In the genomic region with DNA sequence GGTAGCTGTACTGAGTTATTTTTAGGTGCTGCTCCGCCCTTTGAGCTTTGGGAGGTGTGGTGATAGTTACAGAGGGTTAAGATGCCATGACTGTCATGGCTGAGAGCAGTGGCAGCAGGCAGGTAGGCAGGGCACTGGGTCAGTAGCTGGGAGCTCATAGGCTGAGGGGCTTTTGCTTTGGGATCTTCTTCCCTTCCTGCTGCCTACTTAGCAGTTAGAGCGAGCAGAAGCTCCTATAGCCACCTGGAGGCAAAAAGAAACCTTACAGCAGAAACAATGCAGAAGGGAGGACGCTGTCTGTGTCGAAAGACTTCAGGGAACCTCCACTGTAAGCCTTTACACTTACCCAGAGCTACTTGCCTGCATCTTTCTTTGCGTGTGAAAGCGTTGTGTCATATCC, we compare ENCODE assay signal across 21 mouse cellular contexts. TPM values are rescaled to one million over a fixed set of nuclear protein-coding genes. Genes with fewer than 3 reads are reported as not detected.
DNase-seq lines count a peak whose midpoint lies in the region; ATAC-seq and TF ChIP-seq lines count a peak whose summit lies in the region.
"Had no signal": no experiment of that assay in that cellular context is flagged by ENCODE, and none has a peak within 500 bp of the region (broad histone marks: within the 10 kb centered on the region; RNA-seq: fewer than 3 reads in every experiment).

No protein-coding gene starts in this region.

- H3K4me1 ChIP-seq in midbrain, postnatal 0 days (ENCODE audit: insufficient read depth, low read length): no peaks in the 10 kb centered on the region
- no peaks in the 10 kb centered on the region for H3K4me1 ChIP-seq in midbrain, embryonic 15.5 days
- no peaks in the 10 kb centered on the region; the same call in 1 of the 2 replicates for H3K4me1 ChIP-seq in liver, embryonic 11.5 days (replicated peaks; ENCODE audit: control insufficient read depth, insufficient read depth, low read length)
- H3K4me1 ChIP-seq: embryonic facial prominence, embryonic 12.5 days; midbrain, embryonic 12.5 days had no signal

- DNase-seq in frontal cortex, postnatal 10 days (ENCODE audit: low spot score in 2 of 2): no peak
- DNase-seq in midbrain, postnatal 0 days (ENCODE audit: low spot score): peak; percentile 9
- no peak for DNase-seq in Muller cell, postnatal 12 days (ENCODE audit: inconsistent ontology term)
- DNase-seq in liver, embryonic 11.5 days (ENCODE audit: low spot score): no peak
- DNase-seq: adrenal gland, adult 8-10 months; cerebellum, adult 9-11 months; heart, adult 18-20 months; kidney, adult 8-10 months; layer of hippocampus, adult 9-11 months; liver, embryonic 13.5 days; lung, embryonic 14.5 days; lung, postnatal 36 days; right cerebral cortex, postnatal 25 days had no signal

- WGBS in midbrain, postnatal 0 days: 47% methylated on average over 6 of the region's 6 CpGs
- WGBS in midbrain, embryonic 15.5 days: 58% methylated on average over 6 of the region's 6 CpGs
- WGBS in liver, embryonic 11.5 days: 34% methylated on average over 6 of the region's 6 CpGs

- no peaks in the 10 kb centered on the region for H3K36me3 ChIP-seq in midbrain, postnatal 0 days (ENCODE audit: insufficient read depth, low read length)
- no peaks in the 10 kb centered on the region for H3K36me3 ChIP-seq in midbrain, embryonic 15.5 days (replicated peaks)
- H3K36me3 ChIP-seq in liver, embryonic 11.5 days (ENCODE audit: control insufficient read depth, insufficient read depth, low read length): no peaks in the 10 kb centered on the region
- H3K36me3 ChIP-seq: embryonic facial prominence, embryonic 12.5 days; heart, embryonic 15.5 days; limb, embryonic 12.5 days; liver, embryonic 13.5 days; midbrain, embryonic 12.5 days had no signal

- H3K27me3 ChIP-seq in midbrain, postnatal 0 days (ENCODE audit: insufficient read depth, low read length): no peaks in the 10 kb centered on the region
- H3K27me3 ChIP-seq in midbrain, embryonic 15.5 days (replicated peaks): no peaks in the 10 kb centered on the region
- no peaks in the 10 kb centered on the region for H3K27me3 ChIP-seq in liver, embryonic 11.5 days (replicated peaks; ENCODE audit: control insufficient read depth, insufficient read depth, low read length)
- H3K27me3 ChIP-seq: embryonic facial prominence, embryonic 12.5 days; heart, embryonic 15.5 days; limb, embryonic 12.5 days; liver, embryonic 13.5 days; midbrain, embryonic 12.5 days had no signal

- H3K9me3 ChIP-seq in midbrain, postnatal 0 days (ENCODE audit: low read length): no peaks in the 10 kb centered on the region
- H3K9me3 ChIP-seq in midbrain, embryonic 15.5 days: no peaks in the 10 kb centered on the region
- no peaks in the 10 kb centered on the region for H3K9me3 ChIP-seq in liver, embryonic 11.5 days (ENCODE audit: control insufficient read depth, low read length)
- H3K9me3 ChIP-seq: embryonic facial prominence, embryonic 12.5 days; heart, embryonic 15.5 days; limb, embryonic 12.5 days; liver, embryonic 13.5 days; midbrain, embryonic 12.5 days had no signal

- no peak overlapping the region for H3K4me2 ChIP-seq in midbrain, postnatal 0 days (ENCODE audit: low read depth, low read length, poor library complexity, severe bottlenecking)
- no peak overlapping the region for H3K4me2 ChIP-seq in midbrain, embryonic 15.5 days
- H3K4me2 ChIP-seq in liver, embryonic 11.5 days: no peak overlapping the region
- H3K4me2 ChIP-seq: embryonic facial prominence, embryonic 12.5 days; heart, embryonic 15.5 days; limb, embryonic 12.5 days; liver, embryonic 13.5 days; lung, embryonic 14.5 days; midbrain, embryonic 12.5 days had no signal

- no peak overlapping the region for H3K4me3 ChIP-seq in midbrain, postnatal 0 days (ENCODE audit: low read depth, low read length)
- no peak overlapping the region for H3K4me3 ChIP-seq in midbrain, embryonic 15.5 days
- H3K4me3 ChIP-seq in liver, embryonic 11.5 days (ENCODE audit: low read depth, low read length): no peak overlapping the region
- H3K4me3 ChIP-seq: embryonic facial prominence, embryonic 12.5 days; heart, embryonic 15.5 days; limb, embryonic 12.5 days; liver, embryonic 13.5 days; midbrain, embryonic 12.5 days had no signal

- no peak overlapping the region for H3K9ac ChIP-seq in midbrain, postnatal 0 days (replicated peaks; ENCODE audit: low read length, poor library complexity, severe bottlenecking)
- H3K9ac ChIP-seq in midbrain, embryonic 15.5 days: no peak overlapping the region
- no peak overlapping the region for H3K9ac ChIP-seq in liver, embryonic 11.5 days (ENCODE audit: low read depth, low read length)
- H3K9ac ChIP-seq: embryonic facial prominence, embryonic 12.5 days; heart, embryonic 15.5 days; limb, embryonic 12.5 days; liver, embryonic 13.5 days; lung, embryonic 14.5 days; midbrain, embryonic 12.5 days had no signal

- peak; percentile 47; the same call in 1 of the 2 replicates for ATAC-seq in frontal cortex, adult (ENCODE audit: low TSS enrichment)
- ATAC-seq in midbrain, postnatal 0 days (ENCODE audit: low FRiP score): peak; percentile 31; the same call in 1 of the 2 replicates
- no peak for ATAC-seq in midbrain, embryonic 15.5 days (replicated peaks)
- ATAC-seq in megakaryocyte-erythroid progenitor cell, adult 5-6 weeks (replicated peaks; ENCODE audit: low FRiP score, low TSS enrichment, poor library complexity, severe bottlenecking): 0 out of 2 replicates have a peak, but pooled peaks have one; percentile 18
- no peak for ATAC-seq in liver, embryonic 11.5 days (replicated peaks; ENCODE audit: low FRiP score)
- ATAC-seq: forebrain, embryonic 16.5 days had no signal

- H3K27ac ChIP-seq in midbrain, postnatal 0 days (ENCODE audit: low read depth, low read length): no peak overlapping the region
- H3K27ac ChIP-seq in midbrain, embryonic 15.5 days: no peak overlapping the region
- no peak overlapping the region for H3K27ac ChIP-seq in liver, embryonic 11.5 days (ENCODE audit: low read depth, low read length)
- H3K27ac ChIP-seq: embryonic facial prominence, embryonic 12.5 days; heart, embryonic 15.5 days; limb, embryonic 12.5 days; liver, embryonic 13.5 days; midbrain, embryonic 12.5 days had no signal

- TF ChIP-seq CTCF in midbrain, postnatal 0 days (IDR thresholded peaks at IDR 0.05): peak; percentile 41; the same call in 1 of the 2 replicates

RNA-seq across cellular contexts. Expression of a gene that starts 11.5 kb away (rescaled TPM):
- 24.6 and 28.1 TPM in 2 replicates for total RNA-seq in midbrain, postnatal 0 days (2014; rRNA removed)
- 2.8 TPM in 2 replicates for polyA plus RNA-seq in midbrain, postnatal 0 days (2015; fragmentation: Nextera tagmentation; extraction: Ambion mirVana)
- polyA plus RNA-seq in midbrain, embryonic 15.5 days (2015; fragmentation: Nextera tagmentation; extraction: Ambion mirVana): 3.9 and 4.0 TPM in 2 replicates
- total RNA-seq in megakaryocyte-erythroid progenitor cell, adult 5-6 weeks (2014; fragmentation: Nextera tagmentation): 39.5 and 39.9 TPM in 2 replicates
- total RNA-seq in megakaryocyte-erythroid progenitor cell, adult 5-6 weeks (2017): 28.8 and 29.0 TPM in 2 replicates
- 5.2 and 6.8 TPM in 2 replicates for polyA plus RNA-seq in liver, embryonic 11.5 days (2014; fragmentation: Nextera tagmentation; extraction: Ambion mirVana)

RNA-seq across cellular contexts. Expression of a gene that starts 42.0 kb away (rescaled TPM):
- 11.8 and 13.4 TPM in 2 replicates for total RNA-seq in midbrain, postnatal 0 days (2014; rRNA removed)
- 10.7 and 11.9 TPM in 2 replicates for polyA plus RNA-seq in midbrain, postnatal 0 days (2015; fragmentation: Nextera tagmentation; extraction: Ambion mirVana)
- polyA plus RNA-seq in midbrain, embryonic 15.5 days (2015; fragmentation: Nextera tagmentation; extraction: Ambion mirVana): 17.5 and 19.1 TPM in 2 replicates
- 21.1 and 28.6 TPM in 2 replicates for total RNA-seq in megakaryocyte-erythroid progenitor cell, adult 5-6 weeks (2014; fragmentation: Nextera tagmentation)
- total RNA-seq in megakaryocyte-erythroid progenitor cell, adult 5-6 weeks (2017): 10.4 and 11.0 TPM in 2 replicates
- polyA plus RNA-seq in liver, embryonic 11.5 days (2014; fragmentation: Nextera tagmentation; extraction: Ambion mirVana): 21.7 and 24.3 TPM in 2 replicates

Comparison
In these comparisons a context has a peak if more than half of its experiments do, and no peak if none do; other contexts are left out.
1. ATAC-seq: peak in frontal cortex, adult (single experiment), midbrain, postnatal 0 days (single experiment) and megakaryocyte-erythroid progenitor cell, adult 5-6 weeks (single experiment); none in midbrain, embryonic 15.5 days (single experiment) and liver, embryonic 11.5 days (single experiment).